Mouse (Mus musculus): ENCODE data around the gene Pla2g4e.

Pla2g4e gene

GRCm38 (mm10) chr2:120157606-120158005 lies 87.5 kb downstream of the Pla2g4e start:
- no peak for DNase-seq (ENCODE audit: extremely low read depth, low read depth)

DNA sequence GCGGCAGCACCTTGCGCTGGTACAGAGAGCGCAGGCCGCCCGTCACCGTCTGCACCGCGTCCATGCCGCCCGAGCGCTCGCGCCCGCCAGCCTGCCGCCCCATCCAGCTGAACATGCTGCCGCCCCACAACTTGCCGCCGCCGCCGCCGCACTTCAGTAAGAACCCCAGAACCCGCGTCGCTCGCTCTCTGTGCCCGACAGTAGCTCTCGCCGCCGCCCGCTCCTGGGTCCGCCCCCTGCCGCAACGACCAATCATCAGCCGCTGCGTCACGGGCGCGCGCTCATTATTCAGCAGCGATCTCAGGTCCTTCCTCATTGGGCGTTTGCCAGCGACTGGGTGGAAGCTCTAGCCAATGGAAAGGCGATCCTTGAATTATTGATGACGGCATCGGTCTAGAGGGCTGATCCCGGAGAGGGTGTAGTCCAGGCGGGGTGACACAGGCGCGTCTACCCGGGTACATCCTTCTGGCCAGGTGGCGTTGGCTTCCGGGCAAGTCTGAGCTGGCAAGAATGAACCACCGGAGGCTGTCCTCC lies 90.7 kb downstream of the Pla2g4e start, which contains the start of gene Ehd4:
Gene Ehd4, minus strand, starts transcription at position 246 of the 534 bp plus-strand sequence.
- peak; percentile 97 for DNase-seq (ENCODE audit: extremely low read depth, low read depth)

DNA sequence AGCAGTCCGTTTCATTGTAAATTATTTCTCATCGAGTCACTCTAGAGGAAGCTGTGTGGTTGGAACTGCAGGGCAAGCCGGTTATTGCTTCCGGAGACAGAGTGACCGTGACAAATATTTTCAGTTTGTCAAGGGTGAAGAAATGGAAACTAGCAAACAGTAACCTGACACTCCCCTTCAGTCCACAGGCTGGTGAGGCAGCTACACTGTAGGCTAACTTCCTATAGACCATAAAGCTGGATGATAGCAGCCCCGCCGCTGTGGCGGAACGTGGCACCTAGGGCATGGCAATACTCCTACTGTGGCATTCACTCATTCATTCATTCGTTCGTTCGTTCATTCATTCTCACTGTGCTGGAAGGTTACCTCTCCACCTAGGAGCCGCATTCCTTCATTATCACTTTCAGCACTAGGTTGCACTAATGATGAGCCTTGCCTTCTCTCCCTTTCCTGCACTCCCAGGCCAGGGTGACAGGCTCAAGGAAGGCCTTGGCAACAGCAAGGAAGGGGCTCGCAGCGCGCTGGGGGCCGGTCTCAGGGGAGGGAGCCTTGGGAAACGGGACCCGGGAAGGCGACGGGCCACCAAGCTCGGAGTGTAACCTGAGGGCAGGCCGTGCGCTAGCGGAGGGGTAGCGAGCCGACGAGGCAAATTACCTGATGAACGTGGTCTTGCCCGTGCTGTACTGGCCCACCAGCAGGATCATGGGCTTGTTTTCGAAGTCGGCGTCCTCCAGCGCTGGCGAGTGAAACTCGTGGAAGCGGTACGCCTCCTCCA lies 91.4 kb downstream of the Pla2g4e start:
- no peak for DNase-seq (ENCODE audit: extremely low read depth, low read depth)

- no peak for DNase-seq (ENCODE audit: extremely low read depth, low read depth)
These were observed 94.6 kb downstream of the Pla2g4e start for GRCm38 (mm10) chr2:120150571-120150970.

GRCm38 (mm10) chr2:120149634-120150033 lies 95.5 kb downstream of the Pla2g4e start:
- DNase-seq (ENCODE audit: extremely low read depth, low read depth), result no peak

- no peak for DNase-seq (ENCODE audit: extremely low read depth, low read depth)
These were observed 97.1 kb downstream of the Pla2g4e start for GRCm38 (mm10) chr2:120147999-120148398.

DNA sequence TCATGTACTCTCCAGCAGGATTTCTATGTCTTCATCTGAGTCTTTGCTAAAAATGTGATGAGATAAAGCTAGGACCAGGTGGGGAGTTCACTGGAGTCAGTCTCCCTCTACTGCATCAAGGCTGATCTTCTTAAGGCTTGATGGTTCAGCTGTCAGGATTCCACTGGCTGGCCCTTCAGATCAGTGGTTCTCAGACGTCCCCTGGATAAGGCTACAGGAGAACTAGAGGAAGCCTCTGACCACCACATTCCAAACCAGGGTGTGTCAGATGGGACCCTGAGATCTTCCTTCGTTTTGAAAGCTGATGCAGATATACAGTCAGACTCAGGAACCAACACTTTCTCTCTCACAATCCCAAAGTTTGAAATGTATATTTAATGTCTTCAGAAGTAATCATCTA lies 97.8 kb downstream of the Pla2g4e start:
- DNase-seq (ENCODE audit: extremely low read depth, low read depth), result no peak

DNA sequence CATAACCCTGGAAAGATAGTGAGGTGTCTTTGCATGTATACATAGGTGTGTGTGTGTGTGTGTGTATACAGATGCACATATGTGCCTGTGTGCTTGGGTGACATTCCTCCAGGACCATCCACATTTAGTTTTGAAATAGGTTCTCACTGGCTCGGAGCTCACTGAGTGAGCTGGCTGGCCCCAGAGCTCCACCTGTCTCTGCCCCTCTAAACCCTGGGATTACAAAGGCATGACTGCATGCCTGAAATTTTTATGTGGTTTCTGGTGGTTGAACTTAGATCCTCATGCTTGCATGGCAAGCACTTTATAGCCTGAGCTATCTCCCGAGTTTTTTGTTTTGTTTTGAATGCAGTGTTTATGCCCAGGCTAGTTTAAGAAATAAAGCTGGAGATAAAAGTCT lies 98.6 kb downstream of the Pla2g4e start:
- DNase-seq (ENCODE audit: extremely low read depth, low read depth), result no peak

- no peak for DNase-seq (ENCODE audit: extremely low read depth, low read depth)
These were observed 100.7 kb downstream of the Pla2g4e start for GRCm38 (mm10) chr2:120144390-120144789.

DNA sequence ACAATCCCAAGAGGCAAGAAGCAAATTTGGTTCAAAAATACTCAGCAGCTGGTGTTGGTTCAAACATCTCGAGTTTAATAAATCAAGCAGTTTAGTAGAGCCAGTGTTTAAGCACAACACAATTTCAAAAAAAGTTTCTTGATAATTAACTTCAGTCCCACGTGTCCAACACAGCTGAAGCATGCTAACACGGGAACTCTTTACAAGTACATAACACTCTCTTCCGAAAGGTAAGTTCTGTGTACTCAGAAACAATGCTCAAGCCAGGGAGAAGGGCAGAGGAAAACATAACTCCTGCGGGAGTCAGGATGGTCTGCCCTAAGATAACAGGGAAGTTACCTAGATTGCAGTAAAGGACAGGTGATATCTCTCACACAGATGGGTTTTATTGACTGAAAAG lies 102.8 kb downstream of the Pla2g4e start:
- no peak for DNase-seq (ENCODE audit: extremely low read depth, low read depth)

DNA sequence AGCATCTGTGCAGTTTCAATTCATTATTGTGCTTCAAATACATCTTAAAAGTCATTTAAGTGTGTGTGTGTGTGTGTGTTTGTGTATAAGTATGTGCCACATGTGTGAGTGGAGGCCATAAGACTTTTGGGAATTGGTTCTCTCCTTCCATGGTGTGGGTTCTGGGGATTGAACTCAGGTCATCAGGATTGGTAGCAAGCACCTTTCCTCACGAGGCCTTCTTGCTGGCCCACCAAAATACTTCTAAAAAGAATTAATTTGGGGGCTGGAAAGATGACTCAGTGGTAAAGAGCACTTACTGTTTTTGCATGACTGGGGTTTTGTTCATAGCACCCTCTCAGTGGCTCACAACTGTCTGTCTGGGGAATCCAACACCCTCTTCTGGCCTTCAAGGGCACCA lies 103.5 kb downstream of the Pla2g4e start:
- no peak for DNase-seq (ENCODE audit: extremely low read depth, low read depth)

DNA sequence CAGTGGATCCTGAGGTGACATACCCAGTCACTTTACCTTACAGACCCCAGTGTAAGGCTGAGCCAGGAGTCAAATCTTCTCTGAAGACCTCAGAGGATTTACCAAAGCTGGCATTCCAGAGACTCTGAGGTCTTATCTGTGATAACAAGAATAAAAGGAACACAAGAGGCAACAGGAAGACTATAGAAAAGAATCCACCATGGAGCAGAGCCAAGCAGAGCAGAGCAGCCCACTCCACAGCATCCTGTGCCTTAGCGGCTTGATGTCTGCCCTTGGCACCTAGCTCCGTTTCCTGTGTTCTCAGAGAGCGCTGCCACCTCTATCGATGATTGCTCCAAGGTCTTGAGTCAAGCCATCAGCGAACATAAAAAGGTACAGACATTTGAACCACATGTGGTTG lies 104.8 kb downstream of the Pla2g4e start:
- no peak for DNase-seq (ENCODE audit: extremely low read depth, low read depth)

DNA sequence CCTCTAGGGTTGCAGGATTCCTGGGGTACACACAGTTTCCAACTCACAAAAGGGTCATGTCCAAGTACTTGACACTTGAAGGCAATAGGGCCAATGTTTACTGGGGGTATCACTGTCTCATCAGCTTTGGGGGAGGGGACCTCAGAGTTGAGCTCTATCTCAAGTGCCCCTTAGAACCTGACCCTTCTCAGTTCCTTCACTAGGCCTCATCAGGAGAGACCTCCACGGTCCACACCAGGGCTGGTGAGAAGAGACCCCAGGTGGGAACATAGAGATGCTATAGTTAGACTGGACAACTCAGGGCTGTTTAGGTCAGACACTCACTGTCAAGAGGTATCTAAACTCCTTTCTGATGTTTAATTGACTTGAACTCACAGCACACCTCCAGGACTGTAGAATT lies 106.0 kb downstream of the Pla2g4e start:
- no peak for DNase-seq (ENCODE audit: extremely low read depth, low read depth)

GRCm38 (mm10) chr2:120137281-120137680 lies 107.9 kb downstream of the Pla2g4e start:
- DNase-seq (ENCODE audit: extremely low read depth, low read depth), result no peak

- DNase-seq (ENCODE audit: extremely low read depth, low read depth), result peak; percentile 58
These were observed 110.6 kb downstream of the Pla2g4e start for GRCm38 (mm10) chr2:120134453-120135075.

DNA sequence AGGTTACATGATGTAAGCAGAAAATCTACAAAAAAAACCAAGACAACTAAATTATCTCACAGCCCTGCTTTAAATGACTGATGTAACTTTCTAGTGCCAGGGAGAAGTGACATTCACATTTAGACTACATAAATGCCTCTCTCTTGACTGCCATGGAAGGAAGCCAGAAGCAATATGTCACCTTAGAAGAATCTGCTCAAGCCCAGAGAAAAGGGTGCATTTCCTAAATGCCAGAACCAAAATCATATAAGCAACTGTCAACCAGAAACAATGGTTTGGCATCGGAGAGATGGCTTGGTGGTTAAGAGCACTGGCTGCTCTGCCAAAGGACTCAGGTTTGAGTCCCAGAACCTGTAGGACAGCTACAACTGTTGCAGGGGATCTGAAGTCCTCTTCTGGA lies 113.3 kb downstream of the Pla2g4e start:
- no peak for DNase-seq (ENCODE audit: extremely low read depth, low read depth)

DNA sequence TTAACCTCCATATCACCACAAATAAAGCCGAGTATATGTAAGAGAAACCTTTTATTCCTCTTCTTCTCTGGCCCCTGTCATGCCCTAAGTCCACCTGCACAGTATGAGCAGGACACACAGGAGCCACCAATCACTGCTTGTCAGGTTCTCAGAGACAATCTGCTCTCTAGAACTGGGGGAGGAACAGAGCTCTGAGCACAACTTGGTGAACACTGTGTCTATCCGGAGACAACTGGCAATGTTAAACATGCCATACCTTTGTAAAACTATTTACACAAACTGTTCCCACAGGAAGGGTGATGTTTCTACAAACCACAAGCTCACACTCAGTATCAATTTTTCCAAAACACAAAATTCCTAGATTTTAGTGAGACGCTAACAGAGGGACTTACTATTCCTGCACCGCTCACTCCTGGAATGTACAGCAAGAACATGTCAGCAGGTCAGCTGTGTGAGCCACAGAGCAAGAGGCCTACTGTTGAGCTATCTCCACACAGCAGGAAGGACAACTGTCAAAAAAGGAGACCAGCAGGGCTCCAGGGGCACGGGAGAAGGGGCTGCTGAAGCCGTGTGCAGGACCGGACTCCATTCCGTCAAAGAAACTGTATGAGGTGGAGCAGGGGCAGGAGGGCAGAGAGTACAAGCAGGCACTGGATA lies 115.8 kb downstream of the Pla2g4e start:
- no peak for DNase-seq (ENCODE audit: extremely low read depth, low read depth)

DNA sequence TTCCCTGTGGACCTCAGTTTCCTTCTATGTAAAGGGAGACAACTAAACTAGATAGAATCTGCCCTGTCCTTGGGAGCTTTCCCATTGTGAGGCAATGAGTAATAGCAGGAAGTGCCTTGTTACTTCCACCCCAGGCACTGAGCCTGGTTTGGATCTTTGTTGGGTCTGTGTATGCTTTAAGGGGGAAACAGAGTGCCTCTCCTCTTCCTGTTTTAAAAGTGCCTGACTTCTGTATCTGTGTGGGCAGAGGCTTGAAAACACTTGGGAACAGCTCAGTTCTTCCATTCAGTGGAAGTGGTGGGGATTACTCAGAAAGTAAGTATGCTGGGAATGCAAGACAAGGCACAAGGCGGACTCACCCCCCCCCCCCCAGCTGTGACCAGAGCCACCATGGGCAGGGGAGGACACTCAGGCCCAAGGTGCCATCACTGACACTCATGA lies 116.5 kb downstream of the Pla2g4e start:
- no peak for DNase-seq (ENCODE audit: extremely low read depth, low read depth)

GRCm38 (mm10) chr2:120128011-120128410 lies 117.1 kb downstream of the Pla2g4e start:
- DNase-seq (ENCODE audit: extremely low read depth, low read depth), result no peak

- DNase-seq (ENCODE audit: extremely low read depth, low read depth), result no peak
These were observed 118.2 kb downstream of the Pla2g4e start for GRCm38 (mm10) chr2:120126901-120127300.

GRCm38 (mm10) chr2:120126408-120126807 lies 118.7 kb downstream of the Pla2g4e start:
- DNase-seq (ENCODE audit: extremely low read depth, low read depth), result no peak

DNA sequence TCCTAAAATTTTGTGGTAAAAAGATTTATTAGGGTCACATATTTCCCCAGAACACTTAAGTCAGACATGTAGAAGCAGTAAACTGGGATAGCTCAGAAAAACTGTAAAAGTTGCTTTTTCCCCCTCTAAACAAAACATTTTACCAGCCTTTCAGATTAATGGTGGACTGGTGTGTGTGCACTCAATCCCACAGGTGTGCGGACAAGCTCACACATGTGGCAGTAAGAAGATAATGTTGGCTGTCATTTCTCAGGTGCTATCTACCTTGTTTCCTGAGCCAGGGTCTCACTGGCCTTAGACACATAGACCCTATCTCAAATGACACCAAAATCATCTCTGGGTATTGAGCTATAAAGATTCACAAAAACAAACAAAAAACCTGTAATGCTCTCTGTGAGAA lies 119.7 kb downstream of the Pla2g4e start:
- DNase-seq (ENCODE audit: extremely low read depth, low read depth), result no peak
